Mouse (Mus musculus) liver, embryonic 14.5 days (tissue): ENCODE results near the gene Dnah11. TPM values are rescaled to one million over a fixed set of nuclear protein-coding genes. Genes with fewer than 3 reads are reported as not detected.

ENCODE experiments used
- ATAC-seq: fragments of 200-750 bp; cut with Nextera tagmentation; 2 replicates; pipeline ENCODE4 v1.8.0; 2017; ENCODE audit warnings: moderate number of reproducible peaks, mild to moderate bottlenecking, moderate library complexity; ENCODE audit not compliant: insufficient read depth
- DNase-seq, 3 experiments: peaks; one replicate each; pipeline ENCODE4 v3.0.0-alpha.2; 2012 to 2013; ENCODE audit warnings: low read depth in 3 of 3, low spot score in 3 of 3
- H3K27ac ChIP-seq: fragments of 300-500 bp; sonication (generic); 2 replicates; pipeline ENCODE4 v1.5.1; 2014; ENCODE audit warnings: moderate library complexity, mild to moderate bottlenecking, control low read depth, inconsistent platforms
- H3K27me3 ChIP-seq: fragments of 300-500 bp; sonication (generic); 2 replicates; pipeline ENCODE4 v1.6.1; 2014; ENCODE audit warnings: mild to moderate bottlenecking, low read length, moderate library complexity; ENCODE audit not compliant: control insufficient read depth, insufficient read depth
- H3K36me3 ChIP-seq: fragments of 300-500 bp; sonication (generic); replicated peaks from 2 replicates; pipeline ENCODE4 v1.6.1; 2014; ENCODE audit warnings: low read depth; ENCODE audit not compliant: control insufficient read depth, insufficient read depth
- H3K4me1 ChIP-seq, 2 experiments: fragments of 200-500 bp in 1 of 2; fragments of 300-500 bp in 1 of 2; sonication (generic) in 1 of 2; replicated peaks; 2 replicates each; pipeline ENCODE4 v1.6.1; 2012 to 2014; ENCODE audit warnings: antibody characterized with exemption in 1 of 2, inconsistent platforms in 1 of 2, low read length in 1 of 2; ENCODE audit not compliant: control insufficient read depth in 2 of 2, insufficient read depth in 2 of 2
- H3K4me2 ChIP-seq: fragments of 300-500 bp; sonication (generic); 2 replicates; pipeline ENCODE4 v1.6.1; 2014; ENCODE audit warnings: low read depth, mild to moderate bottlenecking, control low read depth, moderate library complexity
- H3K4me3 ChIP-seq, 2 experiments: fragments of 200-500 bp in 1 of 2; fragments of 300-500 bp in 1 of 2; sonication (generic) in 1 of 2; 2 replicates each; pipeline ENCODE4 v1.5.1; 2012 to 2014; ENCODE audit warnings: low read depth in 2 of 2, low read length in 2 of 2, mild to moderate bottlenecking in 2 of 2, control low read depth in 1 of 2, inconsistent platforms in 1 of 2, moderate library complexity in 1 of 2; ENCODE audit not compliant: insufficient read depth in 1 of 2
- H3K9ac ChIP-seq: fragments of 300-500 bp; sonication (generic); replicated peaks from 2 replicates; pipeline ENCODE4 v1.6.1; 2014; ENCODE audit warnings: mild to moderate bottlenecking, control low read depth, moderate library complexity
- H3K9me3 ChIP-seq: fragments of 300-500 bp; sonication (generic); 2 replicates; pipeline ENCODE4 v1.6.1; 2016; ENCODE audit warnings: low read length, mixed read lengths; ENCODE audit not compliant: control insufficient read depth
- CTCF ChIP-seq: IDR thresholded peaks from 2 replicates; pipeline ENCODE4 v1.5.1; 2016; ENCODE audit warnings: antibody characterized with exemption, low read depth, control low read depth
- EP300 ChIP-seq: IDR thresholded peaks from 2 replicates; pipeline ENCODE4 v1.6.1; 2016; ENCODE audit warnings: antibody characterized with exemption, low read depth
- WGBS: fragments of 180-500 bp; shearing (Covaris S2); extraction: QIAGEN DNeasy Blood & Tissue Kit; methylation state at CpG from one replicate; pipeline ENCODE4 v1.1.7; 2014; ENCODE audit not compliant: insufficient replicate concordance; 5-methylcytosine and 5-hydroxymethylcytosine counted together
- polyA plus RNA-seq, 2 experiments: library from polyadenylated mRNA; depleted of rRNA in 1 of 2; stranded (reverse) in 1 of 2; unstranded in 1 of 2; fragments of >200 nt; fragmentation: Nextera tagmentation in 1 of 2; extraction: Ambion mirVana in 1 of 2; gene quantifications; 2 replicates each; pipeline versions ENCODE4 v1.2.1 to v1.2.3; 2012 to 2014

Dnah11 gene
- polyA plus RNA-seq, 2 experiments = 0.06 to 0.26 TPM

GRCm38 (mm10) chr12:118068785-118069184, 130.1 kb downstream of the Dnah11 start:
- 38% methylated on average over 4 of the region's 4 CpGs for WGBS
- no peaks in the 10 kb centered on the region for H3K27me3 ChIP-seq
- no peak overlapping the region for H3K4me2 ChIP-seq
- DNase-seq = no peak
- no peak for ATAC-seq
- no peaks in the 10 kb centered on the region for H3K9me3 ChIP-seq
- TF ChIP-seq CTCF (no peak), EP300 (no peak)
- no peak overlapping the region for H3K4me3 ChIP-seq
- no peaks in the 10 kb centered on the region for H3K36me3 ChIP-seq
- H3K9ac ChIP-seq = no peak overlapping the region
- no peak overlapping the region for H3K27ac ChIP-seq
- H3K4me1 ChIP-seq = no peaks in the 10 kb centered on the region

GRCm38 (mm10) chr12:118062343-118062742, 136.5 kb downstream of the Dnah11 start:
- WGBS = 71% methylated on average over 6 of the region's 6 CpGs
- H3K36me3 ChIP-seq = no peaks in the 10 kb centered on the region
- no peak overlapping the region for H3K4me2 ChIP-seq
- H3K27me3 ChIP-seq = no peaks in the 10 kb centered on the region
- no peak for ATAC-seq
- no peak for DNase-seq
- H3K4me1 ChIP-seq = no peaks in the 10 kb centered on the region
- no peak overlapping the region for H3K27ac ChIP-seq
- no peak for TF ChIP-seq EP300
- TF ChIP-seq CTCF = no peak
- no peak overlapping the region for H3K9ac ChIP-seq
- no peaks in the 10 kb centered on the region for H3K9me3 ChIP-seq
- H3K4me3 ChIP-seq = no peak overlapping the region

DNA sequence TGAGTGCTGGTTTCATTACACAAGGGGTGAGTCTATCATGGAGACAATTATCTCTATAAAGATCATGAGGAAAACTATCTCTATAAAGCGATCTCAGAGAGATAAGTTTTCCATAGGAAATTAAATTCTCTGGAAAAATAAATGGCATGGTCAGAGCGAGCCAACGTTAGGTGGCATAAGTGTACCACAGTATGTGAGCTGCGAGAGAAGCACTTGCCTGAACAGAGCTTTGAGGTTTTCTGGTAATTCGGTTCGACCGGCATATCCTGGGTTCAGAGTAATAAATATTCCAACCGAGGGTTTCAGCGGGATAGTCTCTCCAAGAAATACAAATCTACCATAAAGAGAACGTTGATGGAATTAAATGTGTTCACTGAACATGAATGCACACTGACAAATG, 142.0 kb downstream of the Dnah11 start:
- no peak overlapping the region for H3K4me3 ChIP-seq
- no peaks in the 10 kb centered on the region for H3K27me3 ChIP-seq
- H3K4me2 ChIP-seq = no peak overlapping the region
- H3K9me3 ChIP-seq = no peaks in the 10 kb centered on the region
- no peak overlapping the region for H3K9ac ChIP-seq
- H3K4me1 ChIP-seq = no peaks in the 10 kb centered on the region
- ATAC-seq (no peak), DNase-seq (no peak)
- no peaks in the 10 kb centered on the region for H3K36me3 ChIP-seq
- TF ChIP-seq CTCF (no peak), EP300 (no peak)
- WGBS = 75% methylated on average over 10 of the region's 10 CpGs
- no peak overlapping the region for H3K27ac ChIP-seq

GRCm38 (mm10) chr12:118045381-118045780, 153.5 kb downstream of the Dnah11 start:
- TF ChIP-seq CTCF (no peak), EP300 (no peak)
- no peaks in the 10 kb centered on the region for H3K9me3 ChIP-seq
- H3K4me3 ChIP-seq = no peak overlapping the region
- 51% methylated on average over 4 of the region's 4 CpGs for WGBS
- H3K27ac ChIP-seq = no peak overlapping the region
- H3K4me2 ChIP-seq = no peak overlapping the region
- H3K9ac ChIP-seq = no peak overlapping the region
- H3K4me1 ChIP-seq = no peaks in the 10 kb centered on the region
- no peak for ATAC-seq
- H3K36me3 ChIP-seq = no peaks in the 10 kb centered on the region
- DNase-seq = no peak
- no peaks in the 10 kb centered on the region for H3K27me3 ChIP-seq

DNA sequence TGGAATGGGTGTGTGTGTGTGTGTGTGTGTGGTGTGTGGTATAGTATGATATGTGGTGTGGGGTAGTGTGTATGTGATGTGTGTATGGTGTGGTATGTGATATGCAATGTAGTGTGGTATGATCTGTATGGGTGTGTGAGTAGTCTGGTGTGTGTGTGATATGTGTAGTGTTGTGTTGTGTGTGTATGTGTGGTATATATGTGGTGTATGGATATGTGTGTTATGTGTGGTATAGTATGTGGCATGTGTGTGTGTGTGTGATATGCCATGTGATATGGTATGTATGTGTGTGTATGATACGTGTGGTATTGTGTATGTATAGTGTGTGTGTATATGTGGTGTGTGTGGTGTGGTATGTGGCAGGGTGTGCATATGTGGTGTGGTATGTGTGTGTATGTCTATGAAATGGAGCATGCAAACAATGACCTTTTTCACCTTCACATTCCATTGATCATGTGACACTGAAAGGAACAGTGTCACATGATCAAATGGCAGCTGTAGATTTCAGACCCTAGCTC, 155.7 kb downstream of the Dnah11 start:
- H3K27ac ChIP-seq = no peak overlapping the region
- ATAC-seq (0 out of 2 replicates have a peak, but pooled peaks have one; percentile 23), DNase-seq (no peak)
- TF ChIP-seq EP300 = no peak
- no peak for TF ChIP-seq CTCF
- no peaks in the 10 kb centered on the region for H3K27me3 ChIP-seq
- H3K9ac ChIP-seq = no peak overlapping the region
- H3K9me3 ChIP-seq = no peaks in the 10 kb centered on the region
- H3K4me3 ChIP-seq = no peak overlapping the region
- H3K4me2 ChIP-seq = no peak overlapping the region
- H3K4me1 ChIP-seq = no peaks in the 10 kb centered on the region
- WGBS = 64% methylated on average over 1 of the region's 1 CpGs
- H3K36me3 ChIP-seq = no peaks in the 10 kb centered on the region
